Mouse (Mus musculus): ENCODE measurements around the gene Kcnab1.
"Not testable (repeated sequence)": the region's sequence is repeated elsewhere in the genome, so short reads cannot be mapped to it uniquely, and the experiment has no call there.

Kcnab1 gene

GRCm38 (mm10) chr3:65365921-65366710 is 256.9 kb downstream of the Kcnab1 start:
- DNase-seq (ENCODE audit: low read depth, low spot score): no peak

GRCm38 (mm10) chr3:65367944-65368343 is 258.8 kb downstream of the Kcnab1 start:
- no peak for DNase-seq (ENCODE audit: low read depth, low spot score)

- no peak for DNase-seq (ENCODE audit: low read depth, low spot score)
These were observed 263.4 kb downstream of the Kcnab1 start for GRCm38 (mm10) chr3:65372552-65372951.

- DNase-seq (ENCODE audit: low read depth, low spot score): no peak
These were observed 264.5 kb downstream of the Kcnab1 start for GRCm38 (mm10) chr3:65373594-65374182.

GRCm38 (mm10) chr3:65374729-65375128 is 265.5 kb downstream of the Kcnab1 start:
- DNase-seq (ENCODE audit: low read depth, low spot score): no peak

- no peak for DNase-seq (ENCODE audit: low read depth, low spot score)
These were observed 269.5 kb downstream of the Kcnab1 start for GRCm38 (mm10) chr3:65378724-65379123.

GRCm38 (mm10) chr3:65379884-65380539 is 270.8 kb downstream of the Kcnab1 start:
- DNase-seq (ENCODE audit: low read depth, low spot score): peak; percentile 13

- DNase-seq (ENCODE audit: low read depth, low spot score): no peak
These were observed 271.9 kb downstream of the Kcnab1 start for GRCm38 (mm10) chr3:65381094-65381493.

- no peak for DNase-seq (ENCODE audit: low read depth, low spot score)
These were observed 275.2 kb downstream of the Kcnab1 start for GRCm38 (mm10) chr3:65384431-65384830.

- no peak for DNase-seq (ENCODE audit: low read depth, low spot score)
These were observed 276.6 kb downstream of the Kcnab1 start for GRCm38 (mm10) chr3:65385771-65386170.

- peak; percentile 9 for DNase-seq (ENCODE audit: low read depth, low spot score)
These were observed 282.1 kb downstream of the Kcnab1 start for GRCm38 (mm10) chr3:65391222-65391783.

GRCm38 (mm10) chr3:65391784-65392420 is 282.7 kb downstream of the Kcnab1 start:
- DNase-seq (ENCODE audit: low read depth, low spot score): peak; percentile 31

GRCm38 (mm10) chr3:65392421-65392817 is 283.2 kb downstream of the Kcnab1 start, which contains the start of gene Ssr3:
Gene Ssr3 (minus strand): TSS chr3:65392623.
- DNase-seq (ENCODE audit: low read depth, low spot score): peak; percentile 95

GRCm38 (mm10) chr3:65395111-65395510 is 285.9 kb downstream of the Kcnab1 start:
- DNase-seq (ENCODE audit: low read depth, low spot score): not testable (repeated sequence)

- DNase-seq (ENCODE audit: low read depth, low spot score): no peak
These were observed 287.8 kb downstream of the Kcnab1 start for GRCm38 (mm10) chr3:65396835-65397504.

GRCm38 (mm10) chr3:65397566-65397965 is 288.4 kb downstream of the Kcnab1 start:
- DNase-seq (ENCODE audit: low read depth, low spot score): no peak

- DNase-seq (ENCODE audit: low read depth, low spot score): no peak
These were observed 296.6 kb downstream of the Kcnab1 start for GRCm38 (mm10) chr3:65405781-65406180.

- no peak for DNase-seq (ENCODE audit: low read depth, low spot score)
These were observed 298.7 kb downstream of the Kcnab1 start for GRCm38 (mm10) chr3:65407891-65408290.

GRCm38 (mm10) chr3:65416571-65416970 is 307.4 kb downstream of the Kcnab1 start:
- no peak for DNase-seq (ENCODE audit: low read depth, low spot score)

- DNase-seq (ENCODE audit: low read depth, low spot score): no peak
These were observed 308.9 kb downstream of the Kcnab1 start for GRCm38 (mm10) chr3:65417913-65418594.

GRCm38 (mm10) chr3:65419706-65420105 is 310.5 kb downstream of the Kcnab1 start:
- DNase-seq (ENCODE audit: low read depth, low spot score): no peak

Data from embryo, embryonic 11.5 days (tissue).